Mouse (Mus musculus) G1E (cell line): ENCODE data around the gene Vsig10l. TPM values are rescaled to one million over a fixed set of nuclear protein-coding genes. Genes with fewer than 3 reads are reported as not detected.

Experiments
- ATAC-seq: 2 replicates; pipeline ENCODE4 v1.8.0; 2016; ENCODE audit warnings: mild to moderate bottlenecking; ENCODE audit not compliant: insufficient number of reproducible peaks, poor library complexity, low FRiP score, severe bottlenecking; ENCODE audit errors: extremely low read depth
- DNase-seq: peaks from one replicate; pipeline ENCODE4 v3.0.0; 2012; ENCODE audit warnings: low spot score
- H3K27me3 ChIP-seq: 2 replicates; pipeline ENCODE4 v1.6.1; 2012; ENCODE audit warnings: mild to moderate bottlenecking, low read length, inconsistent platforms; ENCODE audit not compliant: insufficient read depth
- H3K36me3 ChIP-seq: replicated peaks from 2 replicates; pipeline ENCODE3; 2012; ENCODE audit warnings: mild to moderate bottlenecking, inconsistent platforms
- H3K4me1 ChIP-seq: 2 replicates; pipeline ENCODE4 v1.6.1; 2012; ENCODE audit warnings: low read depth, low read length, inconsistent platforms, mixed read lengths; ENCODE audit not compliant: insufficient read depth
- H3K4me3 ChIP-seq: 2 replicates; pipeline ENCODE4 v1.5.1; 2012; ENCODE audit warnings: low read depth, mild to moderate bottlenecking, inconsistent platforms, low read length, moderate library complexity, mixed read lengths
- H3K9me3 ChIP-seq: replicated peaks from 2 replicates; pipeline ENCODE4 v1.6.1; 2012; ENCODE audit warnings: inconsistent platforms
- CTCF ChIP-seq: IDR thresholded peaks from 2 replicates; pipeline ENCODE4 v1.5.1; 2012; ENCODE audit warnings: low read depth, low read length, inconsistent platforms, mixed read lengths
- GATA1 ChIP-seq: IDR thresholded peaks from 2 replicates; pipeline ENCODE4 v1.6.1; 2012; ENCODE audit warnings: borderline replicate concordance, low read length, inconsistent platforms, mixed read lengths
- GATA2 ChIP-seq: IDR thresholded peaks from 2 replicates; pipeline ENCODE4 v1.6.1; 2012; ENCODE audit warnings: low read depth, low read length, inconsistent platforms, borderline replicate concordance
- POLR2AphosphoS5 ChIP-seq: IDR thresholded peaks from 2 replicates; pipeline ENCODE4 v1.6.1; 2012; ENCODE audit warnings: low read depth, low read length, inconsistent platforms; ENCODE audit not compliant: insufficient replicate concordance
- TAL1 ChIP-seq: conservative IDR thresholded peaks from 2 replicates; pipeline ENCODE4 v1.6.1; 2012; ENCODE audit warnings: low read depth, low read length, inconsistent platforms, mixed read lengths
- polyA plus RNA-seq: library from polyadenylated mRNA; stranded (reverse); fragments of >175 nt; gene quantifications from 2 replicates; pipeline ENCODE4 v1.2.3, GENCODE M21; 2012
- total RNA-seq, 2 experiments: library from RNA; stranded (forward) in 1 of 2; stranded (reverse) in 1 of 2; fragments of 200-1000 nt in 1 of 2; fragments of >200 nt in 1 of 2; fragmentation: Nextera tagmentation in 1 of 2; gene quantifications; 2 replicates each; pipeline ENCODE4 v1.2.3; 2014 to 2017

Vsig10l gene
- total and polyA plus RNA-seq, 3 experiments: 0.33 to 0.44 TPM; not detected in 1

- no peak for ATAC-seq
- Histone ChIP-seq H3K36me3 (no peaks in the 10 kb centered on the region), H3K27me3 (peaks cover 47% of the 10 kb centered on the region), H3K9me3 (no peaks in the 10 kb centered on the region), H3K4me1 (no peaks in the 10 kb centered on the region), H3K4me3 (no peak overlapping the region)
- no peak for DNase-seq
- no peak for TF ChIP-seq GATA1
- TF ChIP-seq GATA2: no peak
- no peak for TF ChIP-seq POLR2AphosphoS5
- TF ChIP-seq TAL1: no peak
- TF ChIP-seq CTCF: no peak
These were observed 30.1 kb upstream of the Vsig10l start for GRCm38 (mm10) chr7:43432891-43433290.

GRCm38 (mm10) chr7:43434676-43435075 is 28.3 kb upstream of the Vsig10l start:
- peaks cover 58% of the 10 kb centered on the region for H3K27me3 ChIP-seq
- ATAC-seq (no peak), DNase-seq (no peak)
- H3K4me1 ChIP-seq: no peaks in the 10 kb centered on the region
- H3K4me3 ChIP-seq: no peak overlapping the region
- no peaks in the 10 kb centered on the region for H3K36me3 ChIP-seq
- no peaks in the 10 kb centered on the region for H3K9me3 ChIP-seq
- TF ChIP-seq GATA1 (no peak), TAL1 (no peak), POLR2AphosphoS5 (no peak), CTCF (no peak), GATA2 (no peak)

GRCm38 (mm10) chr7:43436341-43437255 is 26.4 kb upstream of the Vsig10l start, which contains the start of gene Nkg7:
Nkg7 (plus strand) TSS chr7:43437073.
- TF ChIP-seq GATA1 (no peak), TAL1 (no peak), POLR2AphosphoS5 (no peak), GATA2 (no peak), CTCF (no peak)
- peaks cover 50% of the 10 kb centered on the region for H3K27me3 ChIP-seq
- H3K9me3 ChIP-seq: no peaks in the 10 kb centered on the region
- H3K36me3 ChIP-seq: no peaks in the 10 kb centered on the region
- DNase-seq (no peak), ATAC-seq (no peak)
- no peak within 1 kb of the TSS for H3K4me3 ChIP-seq
- H3K4me1 ChIP-seq: no peaks in the 10 kb centered on the region

- ATAC-seq: no peak
- TF ChIP-seq TAL1 (no peak), GATA2 (no peak), GATA1 (no peak), CTCF (no peak), POLR2AphosphoS5 (no peak)
- no peak overlapping the region for H3K4me3 ChIP-seq
These were observed 24.3 kb upstream of the Vsig10l start for GRCm38 (mm10) chr7:43438611-43439010.

GRCm38 (mm10) chr7:43440482-43440881 is 22.5 kb upstream of the Vsig10l start, which contains the start of gene Cldnd2:
Cldnd2 (plus strand) TSS chr7:43440782.
- peaks cover 2% of the 10 kb centered on the region for H3K36me3 ChIP-seq
- no peak within 1 kb of the TSS for H3K4me3 ChIP-seq
- H3K4me1 ChIP-seq: peaks cover 29% of the 10 kb centered on the region
- no peaks in the 10 kb centered on the region for H3K9me3 ChIP-seq
- ATAC-seq (no peak), DNase-seq (no peak)
- H3K27me3 ChIP-seq: peaks cover 30% of the 10 kb centered on the region
- no peak for TF ChIP-seq GATA2
- TF ChIP-seq POLR2AphosphoS5: no peak
- no peak for TF ChIP-seq TAL1
- no peak for TF ChIP-seq GATA1
- TF ChIP-seq CTCF: no peak

More at GRCm38 (mm10) chr7:43438611-43439010, 24.3 kb upstream of the Vsig10l start:
- no peaks in the 10 kb centered on the region for H3K9me3 ChIP-seq
- H3K27me3 ChIP-seq: peaks cover 38% of the 10 kb centered on the region
- H3K36me3 ChIP-seq: no peaks in the 10 kb centered on the region
- peaks cover 15% of the 10 kb centered on the region for H3K4me1 ChIP-seq
- no peak for DNase-seq

GRCm38 (mm10) chr7:43441071-43441470 is 21.9 kb upstream of the Vsig10l start:
- Histone ChIP-seq H3K9me3 (no peaks in the 10 kb centered on the region), H3K27me3 (peaks cover 28% of the 10 kb centered on the region), H3K4me1 (peaks cover 34% of the 10 kb centered on the region), H3K4me3 (no peak overlapping the region), H3K36me3 (peaks cover 8% of the 10 kb centered on the region)
- no peak for TF ChIP-seq POLR2AphosphoS5
- TF ChIP-seq TAL1: no peak
- no peak for TF ChIP-seq CTCF
- TF ChIP-seq GATA2: no peak
- no peak for TF ChIP-seq GATA1
- no peak for DNase-seq
- ATAC-seq: no peak
